Mouse (Mus musculus): ENCODE results near the gene Fdps. TPM values are rescaled to one million over a fixed set of nuclear protein-coding genes. Genes with fewer than 3 reads are reported as not detected.
A peak's percentile ranks its signal among the peaks of the same experiment; 100 is the strongest.

Fdps gene
- polyA plus RNA-seq, 1 experiment from 2014 or later = 481 TPM

GRCm38 (mm10) chr3:89100811-89101210, 948 bp downstream of the Fdps start, which contains the start of gene Gm43738:
Gene Gm43738, minus strand, starts transcription at chr3:89101099.
- Histone ChIP-seq H3K27me3 (replicated peaks) (no peaks in the 10 kb centered on the region), H3K36me3 (peaks cover 14% of the 10 kb centered on the region), H3K4me3 (replicated peaks) (peak within 1 kb of the TSS; percentile 56), H3K4me2 (replicated peaks) (peak within 1 kb of the TSS; percentile 87), H3K9ac (peak within 1 kb of the TSS; percentile 68), H3K4me1 (replicated peaks) (peaks cover 29% of the 10 kb centered on the region), H3K27ac (peak within 1 kb of the TSS; percentile 73), H3K9me3 (no peaks in the 10 kb centered on the region)
- 42% methylated on average over 7 of the region's 7 CpGs for WGBS
- ATAC-seq = no peak

- Histone ChIP-seq H3K27me3 (replicated peaks) (peaks cover 7% of the 10 kb centered on the region; the same call in 1 of the 2 replicates), H3K36me3 (peaks cover 21% of the 10 kb centered on the region), H3K9me3 (no peaks in the 10 kb centered on the region), H3K9ac (no peak overlapping the region), H3K4me2 (replicated peaks) (no peak overlapping the region), H3K4me3 (replicated peaks) (no peak overlapping the region), H3K27ac (no peak overlapping the region), H3K4me1 (replicated peaks) (peaks cover 34% of the 10 kb centered on the region)
- 81% methylated on average over 10 of the region's 10 CpGs for WGBS
- no peak for ATAC-seq
These were observed 7.7 kb downstream of the Fdps start for GRCm38 (mm10) chr3:89094021-89094420.

- no peak within 1 kb of the TSS for H3K27ac ChIP-seq
- ATAC-seq = peak; percentile 42
- H3K4me1 ChIP-seq (replicated peaks) = peaks cover 35% of the 10 kb centered on the region
- H3K4me3 ChIP-seq (replicated peaks) = peak within 1 kb of the TSS; percentile 26
- H3K36me3 ChIP-seq = peaks cover 16% of the 10 kb centered on the region
- peak within 1 kb of the TSS; percentile 37; the same call in 1 of the 2 replicates for H3K9ac ChIP-seq
- no peaks in the 10 kb centered on the region for H3K9me3 ChIP-seq
- peaks cover 7% of the 10 kb centered on the region; the same call in 1 of the 2 replicates for H3K27me3 ChIP-seq (replicated peaks)
- peak within 1 kb of the TSS; percentile 96 for H3K4me2 ChIP-seq (replicated peaks)
- WGBS = 1% methylated on average over 18 of the region's 18 CpGs
These were observed 8.6 kb downstream of the Fdps start, which contains the start of gene Rusc1 for GRCm38 (mm10) chr3:89093175-89093574. Gene Rusc1, minus strand, starts transcription at chr3:89093311.

GRCm38 (mm10) chr3:89092509-89093090, 9.2 kb downstream of the Fdps start:
- H3K4me1 ChIP-seq (replicated peaks) = peaks cover 41% of the 10 kb centered on the region
- peak overlapping the region; percentile 96 for H3K4me2 ChIP-seq (replicated peaks)
- H3K27ac ChIP-seq = no peak overlapping the region
- 33% methylated on average over 11 of the region's 11 CpGs for WGBS
- peak overlapping the region; percentile 37; the same call in 1 of the 2 replicates for H3K9ac ChIP-seq
- no peaks in the 10 kb centered on the region for H3K9me3 ChIP-seq
- peaks cover 14% of the 10 kb centered on the region for H3K36me3 ChIP-seq
- H3K27me3 ChIP-seq (replicated peaks) = peaks cover 7% of the 10 kb centered on the region; the same call in 1 of the 2 replicates
- ATAC-seq = no peak
- H3K4me3 ChIP-seq (replicated peaks) = peak overlapping the region; percentile 26

GRCm38 (mm10) chr3:89091811-89092508, 9.8 kb downstream of the Fdps start:
- Histone ChIP-seq H3K27ac (no peak overlapping the region; the same call in 1 of the 2 replicates), H3K9ac (peak overlapping the region; percentile 56; the same call in 1 of the 2 replicates), H3K36me3 (peaks cover 14% of the 10 kb centered on the region), H3K4me2 (replicated peaks) (peak overlapping the region; percentile 96), H3K4me1 (replicated peaks) (peaks cover 43% of the 10 kb centered on the region), H3K27me3 (replicated peaks) (peaks cover 7% of the 10 kb centered on the region; the same call in 1 of the 2 replicates), H3K4me3 (replicated peaks) (peak overlapping the region; percentile 52; the same call in 1 of the 2 replicates), H3K9me3 (no peaks in the 10 kb centered on the region)
- no peak for ATAC-seq
- 24% methylated on average over 20 of the region's 20 CpGs for WGBS

GRCm38 (mm10) chr3:89090694-89091655, 10.8 kb downstream of the Fdps start:
- Histone ChIP-seq H3K4me2 (replicated peaks) (peak overlapping the region; percentile 96), H3K9ac (peak overlapping the region; percentile 56), H3K36me3 (peaks cover 7% of the 10 kb centered on the region; the same call in 1 of the 2 replicates), H3K4me1 (replicated peaks) (peaks cover 43% of the 10 kb centered on the region), H3K4me3 (replicated peaks) (peak overlapping the region; percentile 52), H3K27me3 (replicated peaks) (peaks cover 7% of the 10 kb centered on the region; the same call in 1 of the 2 replicates), H3K27ac (peak overlapping the region; percentile 82), H3K9me3 (no peaks in the 10 kb centered on the region)
- ATAC-seq = peak; percentile 79
- under 1% methylated on average over 67 of the region's 74 CpGs for WGBS

- Histone ChIP-seq H3K4me1 (replicated peaks) (peaks cover 43% of the 10 kb centered on the region), H3K36me3 (peaks cover 5% of the 10 kb centered on the region; the same call in 1 of the 2 replicates), H3K27me3 (replicated peaks) (peaks cover 7% of the 10 kb centered on the region; the same call in 1 of the 2 replicates), H3K27ac (peak overlapping the region; percentile 82), H3K9me3 (no peaks in the 10 kb centered on the region), H3K4me2 (replicated peaks) (peak overlapping the region; percentile 96), H3K9ac (peak overlapping the region; percentile 56), H3K4me3 (replicated peaks) (peak overlapping the region; percentile 52)
- ATAC-seq = peak; percentile 84
- 1% methylated on average over 39 of the region's 40 CpGs for WGBS
These were observed 11.7 kb downstream of the Fdps start for GRCm38 (mm10) chr3:89089882-89090591.

GRCm38 (mm10) chr3:89088974-89089373, 12.8 kb downstream of the Fdps start:
- peak overlapping the region; percentile 52 for H3K4me3 ChIP-seq (replicated peaks)
- ATAC-seq = no peak
- no peaks in the 10 kb centered on the region; the same call in 1 of the 2 replicates for H3K36me3 ChIP-seq
- H3K27me3 ChIP-seq (replicated peaks) = peaks cover 7% of the 10 kb centered on the region; the same call in 1 of the 2 replicates
- H3K9ac ChIP-seq = peak overlapping the region; percentile 56; the same call in 1 of the 2 replicates
- H3K27ac ChIP-seq = no peak overlapping the region
- WGBS = 43% methylated on average over 14 of the region's 14 CpGs
- peak overlapping the region; percentile 96 for H3K4me2 ChIP-seq (replicated peaks)
- peaks cover 42% of the 10 kb centered on the region for H3K4me1 ChIP-seq (replicated peaks)
- no peaks in the 10 kb centered on the region for H3K9me3 ChIP-seq

- H3K36me3 ChIP-seq = no peaks in the 10 kb centered on the region; the same call in 1 of the 2 replicates
- ATAC-seq = no peak
- H3K4me1 ChIP-seq (replicated peaks) = peaks cover 31% of the 10 kb centered on the region
- peaks cover 7% of the 10 kb centered on the region; the same call in 1 of the 2 replicates for H3K27me3 ChIP-seq (replicated peaks)
- no peak overlapping the region for H3K27ac ChIP-seq
- WGBS = 25% methylated on average over 21 of the region's 21 CpGs
- peak overlapping the region; percentile 96 for H3K4me2 ChIP-seq (replicated peaks)
- peak overlapping the region; percentile 0; the same call in 1 of the 2 replicates for H3K9ac ChIP-seq
- H3K4me3 ChIP-seq (replicated peaks) = 0 out of 2 replicates have a peak overlapping the region, but pooled peaks have one; percentile 0
- no peaks in the 10 kb centered on the region for H3K9me3 ChIP-seq
These were observed 14.2 kb downstream of the Fdps start for GRCm38 (mm10) chr3:89087338-89088110.

GRCm38 (mm10) chr3:89084654-89085190, 17.0 kb downstream of the Fdps start:
- Histone ChIP-seq H3K27ac (no peak overlapping the region), H3K9ac (no peak overlapping the region), H3K9me3 (no peaks in the 10 kb centered on the region), H3K4me2 (replicated peaks) (no peak overlapping the region), H3K4me3 (replicated peaks) (no peak overlapping the region), H3K4me1 (replicated peaks) (peaks cover 20% of the 10 kb centered on the region), H3K27me3 (replicated peaks) (no peaks in the 10 kb centered on the region), H3K36me3 (peaks cover 5% of the 10 kb centered on the region; the same call in 1 of the 2 replicates)
- WGBS = 83% methylated on average over 12 of the region's 12 CpGs
- no peak for ATAC-seq
